In the genomic region with DNA sequence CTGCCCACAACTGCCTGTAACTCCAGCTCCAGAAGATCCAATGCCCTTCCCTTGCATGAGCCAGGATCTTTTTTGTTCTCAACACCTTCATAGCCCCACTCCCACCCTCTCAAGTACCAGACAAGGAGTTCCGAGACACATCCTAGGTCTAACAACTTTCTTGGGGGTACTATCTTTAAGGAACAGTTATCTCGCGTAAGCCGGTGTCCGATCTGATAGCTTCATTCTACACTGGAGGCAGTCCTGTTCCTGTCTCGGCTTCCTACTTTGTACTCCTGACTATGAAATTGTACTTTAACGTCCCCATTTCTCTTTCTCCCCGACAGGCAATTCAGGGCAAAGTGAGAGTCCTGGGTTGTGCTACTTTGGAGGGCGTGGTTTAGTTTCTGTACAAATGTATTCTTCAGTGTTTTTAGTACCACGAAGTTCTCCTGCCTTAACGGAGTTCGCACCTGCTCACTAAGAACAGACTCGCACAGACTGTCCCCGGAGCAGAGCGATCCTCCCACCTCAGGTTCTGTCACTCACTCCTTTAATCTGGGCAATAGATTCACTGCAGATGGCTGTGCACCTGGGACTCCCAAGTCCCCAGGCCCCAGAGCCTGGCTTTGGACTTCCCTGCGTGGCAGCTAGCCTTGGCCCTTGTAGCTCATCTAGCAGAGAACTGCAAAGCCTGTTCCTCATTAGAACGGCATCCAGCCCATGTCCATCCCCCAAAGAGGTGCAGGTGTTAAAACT, we compare ENCODE assay signal across 13 mouse cellular contexts. TPM values are rescaled to one million over a fixed set of nuclear protein-coding genes. Genes with fewer than 3 reads are reported as not detected.
DNase-seq lines count a peak whose midpoint lies in the region; ATAC-seq and TF ChIP-seq lines count a peak whose summit lies in the region.
"Had no signal": no experiment of that assay in that cellular context is flagged by ENCODE, and none has a peak within 500 bp of the region (broad histone marks: within the 10 kb centered on the region; RNA-seq: fewer than 3 reads in every experiment).

No protein-coding gene starts in this region.

- peak; percentile 38; the same call in 1 of the 2 replicates for ATAC-seq in frontal cortex, adult (ENCODE audit: low TSS enrichment)
- ATAC-seq in limb, embryonic 14.5 days (ENCODE audit: low FRiP score, low read depth) = 0 out of 2 replicates have a peak, but pooled peaks have one; percentile 41
- ATAC-seq: liver, embryonic 12.5 days had no signal

- no peaks in the 10 kb centered on the region for H3K36me3 ChIP-seq in limb, embryonic 14.5 days (ENCODE audit: control insufficient read depth, insufficient read depth, low read length)
- H3K36me3 ChIP-seq: forebrain, embryonic 10.5 days; liver, embryonic 12.5 days; midbrain, embryonic 12.5 days had no signal

- TF ChIP-seq POLR2A in limb, embryonic 14.5 days (IDR thresholded peaks at IDR 0.05; ENCODE audit: borderline replicate concordance, extremely low read depth, insufficient read depth, insufficient read length) = no peak

- no peak overlapping the region for H3K4me2 ChIP-seq in limb, embryonic 14.5 days (replicated peaks; ENCODE audit: low read depth, low read length, severe bottlenecking)
- H3K4me2 ChIP-seq: hindbrain, embryonic 14.5 days; liver, embryonic 12.5 days; midbrain, embryonic 12.5 days had no signal

- no peak overlapping the region for H3K9ac ChIP-seq in limb, embryonic 14.5 days (ENCODE audit: low read depth, low read length, severe bottlenecking)
- H3K9ac ChIP-seq: hindbrain, embryonic 14.5 days; liver, embryonic 12.5 days; midbrain, embryonic 12.5 days had no signal

- no peaks in the 10 kb centered on the region for H3K4me1 ChIP-seq in limb, embryonic 14.5 days (ENCODE audit: control insufficient read depth, insufficient read depth, low read length)
- H3K4me1 ChIP-seq: liver, embryonic 12.5 days; midbrain, embryonic 12.5 days had no signal

- H3K4me3 ChIP-seq in limb, embryonic 14.5 days (replicated peaks; ENCODE audit: low read length) = no peak overlapping the region
- H3K4me3 ChIP-seq: forebrain, embryonic 10.5 days; liver, embryonic 12.5 days; midbrain, embryonic 12.5 days had no signal

- H3K9me3 ChIP-seq in limb, embryonic 14.5 days (ENCODE audit: control insufficient read depth, low read length) = no peaks in the 10 kb centered on the region
- H3K9me3 ChIP-seq: forebrain, embryonic 10.5 days; liver, embryonic 12.5 days; midbrain, embryonic 12.5 days had no signal

- H3K27ac ChIP-seq in limb, embryonic 14.5 days (replicated peaks; ENCODE audit: low read depth, low read length) = no peak overlapping the region
- H3K27ac ChIP-seq: forebrain, embryonic 10.5 days; hindbrain, embryonic 14.5 days; liver, embryonic 12.5 days; midbrain, embryonic 12.5 days had no signal

- no peaks in the 10 kb centered on the region for H3K27me3 ChIP-seq in limb, embryonic 14.5 days (ENCODE audit: control insufficient read depth, insufficient read depth, low read length)
- H3K27me3 ChIP-seq: liver, embryonic 12.5 days; midbrain, embryonic 12.5 days had no signal

- 50% methylated on average over 17 of the region's 17 CpGs for WGBS in limb, embryonic 14.5 days

- DNase-seq in frontal cortex, postnatal 14 days (ENCODE audit: low spot score in 2 of 2) = no peak
- peak; percentile 14 to 30 for DNase-seq in right cerebral cortex, postnatal 36 days (ENCODE audit: low spot score in 2 of 2)
- DNase-seq in right cerebral cortex, postnatal 14 days = no peak
- peak; percentile 67 to 69 for DNase-seq in cerebellum, postnatal 14 days
- no peak for DNase-seq in limb, embryonic 14.5 days (ENCODE audit: low spot score)
- DNase-seq in urinary bladder, postnatal 10 days (ENCODE audit: low spot score) = no peak
- DNase-seq: kidney, adult 8-10 months had no signal

RNA-seq across cellular contexts. Expression of a gene that starts 19.9 kb away (rescaled TPM):
- polyA plus RNA-seq in limb, embryonic 14.5 days (2012; rRNA removed) = not detected in 2 replicates
- not detected in 2 replicates for polyA plus RNA-seq in limb, embryonic 14.5 days (2014; fragmentation: Nextera tagmentation; extraction: Ambion mirVana)
- polyA plus RNA-seq: forebrain, embryonic 10.5 days; heart, embryonic 16.5 days; hindbrain, embryonic 14.5 days; liver, embryonic 12.5 days; midbrain, embryonic 12.5 days had no signal

RNA-seq across cellular contexts. Expression of a gene that starts 51.4 kb away (rescaled TPM):
- polyA plus RNA-seq in limb, embryonic 14.5 days (2012; rRNA removed) = 1.8 and 2.5 TPM in 2 replicates
- polyA plus RNA-seq in limb, embryonic 14.5 days (2014; fragmentation: Nextera tagmentation; extraction: Ambion mirVana) = 2.1 and 2.3 TPM in 2 replicates

RNA-seq across cellular contexts. Expression of a gene that starts 52.0 kb away (rescaled TPM):
- 38.9 and 43.1 TPM in 2 replicates for polyA plus RNA-seq in limb, embryonic 14.5 days (2012; rRNA removed)
- 20.5 and 23.6 TPM in 2 replicates for polyA plus RNA-seq in limb, embryonic 14.5 days (2014; fragmentation: Nextera tagmentation; extraction: Ambion mirVana)

RNA-seq across cellular contexts. Expression of a gene that starts 59.0 kb away (rescaled TPM):
- 0.11 and 0.17 TPM in 2 replicates for polyA plus RNA-seq in limb, embryonic 14.5 days (2012; rRNA removed)
- 0.44 TPM in 1 of 2 replicates, not detected in the other for polyA plus RNA-seq in limb, embryonic 14.5 days (2014; fragmentation: Nextera tagmentation; extraction: Ambion mirVana)
- polyA plus RNA-seq: forebrain, embryonic 10.5 days; hindbrain, embryonic 14.5 days had no signal

Comparison
In these comparisons a context has a peak if more than half of its experiments do, and no peak if none do; other contexts are left out.
1. DNase-seq: peak in right cerebral cortex, postnatal 36 days (2 of 2) and cerebellum, postnatal 14 days (2 of 2); none in frontal cortex, postnatal 14 days (0 of 2), right cerebral cortex, postnatal 14 days (single experiment), limb, embryonic 14.5 days (single experiment) and urinary bladder, postnatal 10 days (single experiment).